13 mouse cellular contexts compared by ENCODE assay signal in the genomic region with DNA sequence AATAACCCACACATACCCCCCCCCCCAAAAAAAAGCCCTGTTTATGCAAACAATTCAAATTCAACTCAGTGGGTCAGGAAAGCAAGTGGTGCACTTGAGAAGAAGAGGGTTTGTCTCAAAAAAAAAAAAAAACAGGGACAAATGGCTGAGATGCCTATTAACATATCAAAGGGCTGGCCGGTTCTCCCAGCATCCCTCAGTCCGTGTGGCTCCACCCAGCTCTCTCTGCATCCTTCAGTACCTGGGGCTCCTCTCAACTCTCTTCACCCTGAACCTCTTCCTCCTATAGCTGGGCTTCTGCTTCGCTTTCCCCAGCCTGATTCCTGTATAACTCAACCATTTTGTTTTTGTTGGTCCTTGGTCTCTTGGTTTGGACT. TPM values are rescaled to one million over a fixed set of nuclear protein-coding genes. Genes with fewer than 3 reads are reported as not detected.
DNase-seq lines count a peak whose midpoint lies in the region; ATAC-seq and TF ChIP-seq lines count a peak whose summit lies in the region.
"Had no signal": no experiment of that assay in that cellular context is flagged by ENCODE, and none has a peak within 500 bp of the region (broad histone marks: within the 10 kb centered on the region; RNA-seq: fewer than 3 reads in every experiment).

No protein-coding gene starts in this region.

- H3K9me3 ChIP-seq in forebrain, embryonic 11.5 days (ENCODE audit: control insufficient read depth, low read length): peaks cover 2% of the 10 kb centered on the region; the same call in 1 of the 2 replicates
- no peaks in the 10 kb centered on the region for H3K9me3 ChIP-seq in limb, embryonic 10.5 days (replicated peaks)
- peaks cover 8% of the 10 kb centered on the region; the same call in 1 of the 2 replicates for H3K9me3 ChIP-seq in neural tube, embryonic 13.5 days
- H3K9me3 ChIP-seq: stomach, embryonic 15.5 days had no signal

- TF ChIP-seq CTCF in thymus, adult 2 months (IDR thresholded peaks at IDR 0.05; ENCODE audit: borderline replicate concordance, control insufficient read depth, extremely low read depth, insufficient read depth, low read length, poor library complexity): no peak

- WGBS in forebrain, embryonic 11.5 days: 7% methylated on average over 3 of the region's 3 CpGs
- WGBS in limb, embryonic 10.5 days: 9% methylated on average over 3 of the region's 3 CpGs
- 6% methylated on average over 3 of the region's 3 CpGs for WGBS in neural tube, embryonic 13.5 days
- 67% methylated on average over 3 of the region's 3 CpGs for WGBS in thymus, adult 2 months

- peak overlapping the region; percentile 31; the same call in 1 of the 2 replicates for H3K4me2 ChIP-seq in forebrain, embryonic 11.5 days (ENCODE audit: low read depth, low read length, severe bottlenecking)
- peak overlapping the region; percentile 46 for H3K4me2 ChIP-seq in neural tube, embryonic 13.5 days
- H3K4me2 ChIP-seq: stomach, embryonic 15.5 days had no signal

- no peaks in the 10 kb centered on the region for H3K4me1 ChIP-seq in brown adipose tissue, adult 24 weeks (ENCODE audit: control insufficient read depth, insufficient read depth, insufficient read length, low read length)
- H3K4me1 ChIP-seq in forebrain, embryonic 11.5 days (replicated peaks; ENCODE audit: control insufficient read depth, insufficient read depth, low read length): 0 out of 2 replicates have a peak, but pooled peaks cover 4% of the 10 kb centered on the region
- peaks cover 7% of the 10 kb centered on the region; the same call in 1 of the 2 replicates for H3K4me1 ChIP-seq in limb, embryonic 10.5 days
- 0 out of 2 replicates have a peak, but pooled peaks cover 8% of the 10 kb centered on the region for H3K4me1 ChIP-seq in neural tube, embryonic 13.5 days (replicated peaks)
- peaks cover 4% of the 10 kb centered on the region for H3K4me1 ChIP-seq in thymus, adult 2 months (replicated peaks; ENCODE audit: control insufficient read depth, insufficient read depth, low read length)
- H3K4me1 ChIP-seq: stomach, embryonic 15.5 days had no signal

- peak overlapping the region; percentile 18; the same call in 1 of the 2 replicates for H3K4me3 ChIP-seq in brown adipose tissue, adult 24 weeks (ENCODE audit: insufficient read depth, low read depth, low read length)
- H3K4me3 ChIP-seq in forebrain, embryonic 11.5 days (ENCODE audit: low read depth, low read length): 0 out of 2 replicates have a peak overlapping the region, but pooled peaks have one; percentile 3
- peak overlapping the region; percentile 29; the same call in 1 of the 2 replicates for H3K4me3 ChIP-seq in limb, embryonic 10.5 days
- 0 out of 2 replicates have a peak overlapping the region, but pooled peaks have one; percentile 12 for H3K4me3 ChIP-seq in neural tube, embryonic 13.5 days
- no peak overlapping the region for H3K4me3 ChIP-seq in thymus, adult 2 months (ENCODE audit: control insufficient read depth, insufficient read depth, low read length)
- H3K4me3 ChIP-seq: erythroblast, embryonic 14.5 days; heart, embryonic 10.5 days; stomach, embryonic 15.5 days had no signal

- H3K36me3 ChIP-seq in forebrain, embryonic 11.5 days (ENCODE audit: control insufficient read depth, insufficient read depth, low read length): no peaks in the 10 kb centered on the region
- no peaks in the 10 kb centered on the region for H3K36me3 ChIP-seq in limb, embryonic 10.5 days
- H3K36me3 ChIP-seq in neural tube, embryonic 13.5 days: no peaks in the 10 kb centered on the region
- no peaks in the 10 kb centered on the region for H3K36me3 ChIP-seq in thymus, adult 2 months (ENCODE audit: control insufficient read depth, insufficient read depth, low read length)
- H3K36me3 ChIP-seq: heart, embryonic 10.5 days; stomach, embryonic 15.5 days had no signal

- peak overlapping the region; percentile 23 for H3K9ac ChIP-seq in forebrain, embryonic 11.5 days (ENCODE audit: low read length)
- no peak overlapping the region for H3K9ac ChIP-seq in neural tube, embryonic 13.5 days
- H3K9ac ChIP-seq: stomach, embryonic 15.5 days had no signal

- DNase-seq in forebrain, embryonic 11.5 days (ENCODE audit: low spot score): peak; percentile 60
- no peak for DNase-seq in limb, embryonic 10.5 days (ENCODE audit: low spot score)
- no peak for DNase-seq in urinary bladder, adult 18-20 months (ENCODE audit: low spot score in 2 of 2)
- DNase-seq in layer of hippocampus, postnatal 36 days: no peak
- no peak for DNase-seq in thymus, adult 2 months
- DNase-seq in heart, postnatal 10 days: no peak
- DNase-seq: lung, postnatal 10 days had no signal

- peak; percentile 90 for ATAC-seq in forebrain, embryonic 11.5 days (replicated peaks; ENCODE audit: low FRiP score)
- peak; percentile 91 for ATAC-seq in neural tube, embryonic 13.5 days (ENCODE audit: low read depth)
- ATAC-seq: intestine, postnatal 0 days had no signal

- TF ChIP-seq POLR2A in thymus, adult 2 months (IDR thresholded peaks at IDR 0.05; ENCODE audit: control insufficient read depth, extremely low read depth, insufficient read depth, low read length, poor library complexity): no peak

- no peaks in the 10 kb centered on the region for H3K27me3 ChIP-seq in forebrain, embryonic 11.5 days (ENCODE audit: control insufficient read depth, insufficient read depth, low read length)
- no peaks in the 10 kb centered on the region for H3K27me3 ChIP-seq in limb, embryonic 10.5 days (ENCODE audit: low read depth, poor library complexity, severe bottlenecking)
- no peaks in the 10 kb centered on the region for H3K27me3 ChIP-seq in neural tube, embryonic 13.5 days
- H3K27me3 ChIP-seq in thymus, adult 2 months (ENCODE audit: control insufficient read depth, insufficient read depth, low read length): no peaks in the 10 kb centered on the region
- H3K27me3 ChIP-seq: stomach, embryonic 15.5 days had no signal

- intact Hi-C loops in heart, postnatal 10 days (cut with DNase I): no loop called here

- H3K27ac ChIP-seq in brown adipose tissue, adult 24 weeks (replicated peaks; ENCODE audit: low read depth, low read length): no peak overlapping the region
- peak overlapping the region; percentile 62; the same call in 1 of the 2 replicates for H3K27ac ChIP-seq in forebrain, embryonic 11.5 days (ENCODE audit: low read depth, low read length)
- H3K27ac ChIP-seq in limb, embryonic 10.5 days: no peak overlapping the region; the same call in 1 of the 2 replicates
- H3K27ac ChIP-seq in neural tube, embryonic 13.5 days (replicated peaks): peak overlapping the region; percentile 49; the same call in 1 of the 2 replicates
- H3K27ac ChIP-seq in thymus, adult 2 months (ENCODE audit: control insufficient read depth, insufficient read depth, low read length): no peak overlapping the region
- H3K27ac ChIP-seq: heart, embryonic 10.5 days; stomach, embryonic 15.5 days had no signal

RNA-seq across cellular contexts. Expression of a gene that starts 7.8 kb away (rescaled TPM):
- 6.3 and 10.6 TPM in 2 replicates for polyA plus RNA-seq in brown adipose tissue, adult 24 weeks (2012; ENCODE audit: insufficient read depth, insufficient read length, missing spikeins)
- polyA plus RNA-seq in forebrain, embryonic 11.5 days (2014; fragmentation: Nextera tagmentation; extraction: Ambion mirVana): 43.5 and 45.6 TPM in 2 replicates
- 4.7 and 7.3 TPM in 2 replicates for polyA plus RNA-seq in limb, embryonic 10.5 days (2016; fragmentation: Nextera tagmentation; extraction: Ambion mirVana)
- 54.0 and 56.5 TPM in 2 replicates for polyA plus RNA-seq in neural tube, embryonic 13.5 days (2015; fragmentation: Nextera tagmentation; extraction: Ambion mirVana)
- total RNA-seq in layer of hippocampus, postnatal 36 days (2021): 10 to 100 TPM; 35.8 to 42.4 TPM
- 12.4 and 15.7 TPM in 2 replicates for polyA plus RNA-seq in thymus, adult 2 months (2012; rRNA removed)
- total RNA-seq in heart, postnatal 10 days (2021): 10 to 100 TPM; 42.4 to 45.1 TPM
- polyA plus RNA-seq: erythroblast, embryonic 14.5 days had no signal

Comparison
In these comparisons a context has a peak if more than half of its experiments do, and no peak if none do; other contexts are left out.
1. H3K27ac ChIP-seq: peak in forebrain, embryonic 11.5 days (single experiment) and neural tube, embryonic 13.5 days (single experiment); none in brown adipose tissue, adult 24 weeks (single experiment), limb, embryonic 10.5 days (single experiment) and thymus, adult 2 months (single experiment).